Mouse (Mus musculus) inflammation-experienced regulatory T-cells, adult 6 months (primary cell): ENCODE results near the gene Rflna. TPM values are rescaled to one million over a fixed set of nuclear protein-coding genes. Genes with fewer than 3 reads are reported as not detected.

ENCODE experiments used
- ATAC-seq: one replicate; pipeline ENCODE4 v1.8.0; 2017
- polyA plus RNA-seq, 3 experiments: library from polyadenylated mRNA; unstranded; fragments of 100-300 nt; shearing (Covaris generic); gene quantifications; one replicate each; pipeline ENCODE4 v1.2.1; 2017

Gene Rflna
- polyA plus RNA-seq, 3 experiments from 2014 or later: 0.36 to 0.87 TPM; not detected in 1

DNA sequence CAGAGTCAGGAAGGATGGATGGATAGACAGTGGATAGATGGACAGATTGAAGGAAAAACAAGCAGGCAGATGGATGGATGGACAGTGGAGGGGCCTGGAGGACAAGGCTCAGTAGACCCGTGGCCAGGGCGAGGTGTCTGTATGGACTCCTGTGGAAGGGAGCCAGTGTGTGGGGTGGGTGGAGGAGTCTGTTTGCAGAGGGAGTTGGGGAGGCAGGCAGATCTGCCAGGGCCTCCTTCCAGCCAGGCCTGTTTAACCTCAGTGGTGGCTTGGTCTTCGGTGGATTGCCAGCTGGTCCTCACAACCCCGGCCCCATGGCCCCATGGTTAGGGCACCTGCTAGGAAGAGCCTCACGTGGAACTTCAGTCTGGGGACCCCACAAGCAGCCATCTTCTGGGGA lies 3.9 kb downstream of the Rflna start:
- ATAC-seq: no peak

DNA sequence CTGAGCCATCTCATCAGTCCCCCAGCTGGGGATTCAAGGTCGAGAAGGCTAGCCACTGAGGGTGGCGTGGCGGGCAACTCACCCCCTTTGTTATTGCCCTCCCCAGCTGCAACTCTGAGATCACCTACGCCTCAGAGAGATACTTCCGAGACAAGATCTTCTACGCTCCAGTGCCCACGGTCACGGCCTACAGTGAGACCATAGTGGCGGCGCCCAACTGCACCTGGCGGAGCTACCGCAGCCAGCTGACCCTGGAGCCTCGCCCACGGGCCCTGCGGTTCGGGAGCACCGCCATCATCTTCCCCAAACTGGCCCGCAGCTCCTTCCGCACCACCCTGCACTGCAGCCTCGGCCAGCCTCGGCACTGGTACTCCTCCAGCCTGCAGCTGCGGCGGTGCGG lies 8.1 kb downstream of the Rflna start:
- ATAC-seq: no peak

DNA sequence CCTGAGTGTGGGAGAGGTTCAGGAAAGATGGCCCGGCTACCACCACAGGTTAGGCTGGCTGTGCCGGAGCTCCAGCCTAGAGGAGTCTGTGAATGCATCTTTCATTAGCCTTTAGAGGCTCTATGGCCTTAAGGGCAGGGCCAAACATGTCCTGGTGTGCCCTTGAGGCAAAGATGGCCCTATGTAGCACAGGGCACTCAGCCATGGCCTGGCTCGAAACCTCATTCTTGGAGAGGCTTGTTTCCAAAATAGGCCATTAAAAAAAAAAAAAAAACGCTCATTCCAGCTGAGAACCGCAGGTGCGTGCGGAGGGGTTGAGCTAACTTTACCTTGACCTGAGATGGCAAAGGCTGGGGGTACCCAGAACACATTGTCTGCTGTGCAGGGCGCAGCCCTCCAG lies 8.6 kb downstream of the Rflna start:
- no peak for ATAC-seq

GRCm38 (mm10) chr5:125014497-125014896 lies 11.5 kb downstream of the Rflna start:
- peak; percentile 50 for ATAC-seq

GRCm38 (mm10) chr5:125015066-125015465 lies 12.0 kb downstream of the Rflna start:
- ATAC-seq: no peak

- no peak for ATAC-seq
Observed at GRCm38 (mm10) chr5:125015576-125015975, 12.6 kb downstream of the Rflna start.

DNA sequence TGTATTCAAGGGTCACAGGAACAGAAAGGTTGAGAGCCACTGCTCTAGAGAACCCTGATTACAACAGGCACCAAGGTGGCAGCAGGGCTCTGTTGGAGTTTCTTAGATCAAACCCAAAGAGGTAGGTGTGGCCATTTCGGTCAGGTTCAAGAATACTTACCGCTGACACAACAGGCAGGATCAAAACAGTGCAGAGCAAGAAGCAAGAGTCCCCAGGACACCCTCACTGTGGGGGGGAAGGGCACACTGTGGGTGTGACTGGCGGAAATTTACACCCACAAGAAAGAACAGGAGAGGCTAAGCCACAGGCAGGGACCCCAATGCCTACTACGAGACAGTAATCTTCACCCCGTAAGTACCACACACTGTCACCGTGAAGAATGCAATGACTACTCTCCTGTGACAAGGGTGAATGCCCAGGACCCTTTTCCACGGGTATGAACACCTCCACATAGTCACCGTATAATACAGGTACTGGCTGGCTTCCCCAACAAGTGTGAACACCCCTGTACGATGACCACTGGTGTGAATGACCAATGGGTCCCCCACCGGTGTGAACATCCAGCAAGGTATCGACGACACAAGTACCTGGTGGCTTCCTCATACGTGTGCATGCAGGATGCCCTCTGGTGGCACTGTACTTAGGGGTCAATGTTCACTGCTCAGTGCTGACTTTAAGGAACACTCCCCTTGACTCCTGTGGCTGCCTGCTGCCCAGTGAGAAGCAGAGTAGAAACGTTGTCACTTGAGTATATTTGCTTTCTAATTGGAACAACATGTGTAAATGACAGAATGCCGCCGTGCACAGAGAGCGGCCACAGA lies 13.6 kb downstream of the Rflna start:
- no peak for ATAC-seq

DNA sequence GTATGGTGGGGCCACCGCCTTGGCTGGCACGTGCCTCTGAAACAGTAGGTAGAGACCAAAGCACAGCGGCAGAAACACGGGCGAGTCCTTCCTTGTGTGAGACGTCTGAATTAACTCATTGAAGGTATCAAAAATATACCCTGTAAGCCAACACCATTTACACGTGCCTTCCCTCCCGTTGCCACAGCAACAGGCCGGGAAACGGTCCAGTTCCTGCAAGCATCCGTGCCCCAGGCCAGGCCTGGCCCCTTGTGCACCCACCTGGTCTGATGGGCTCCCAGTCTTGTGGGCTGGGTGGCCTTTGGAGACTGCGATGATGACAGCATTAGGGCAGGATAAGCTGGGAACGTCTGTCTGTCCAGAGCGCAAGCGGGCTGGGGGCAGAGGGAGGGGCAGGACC lies 14.3 kb downstream of the Rflna start:
- no peak for ATAC-seq

GRCm38 (mm10) chr5:125019099-125019498 lies 16.1 kb downstream of the Rflna start:
- ATAC-seq: no peak

- no peak for ATAC-seq
Observed at GRCm38 (mm10) chr5:125021298-125021697, 18.3 kb downstream of the Rflna start.

- ATAC-seq: no peak
Observed at GRCm38 (mm10) chr5:125024002-125024401, 21.0 kb downstream of the Rflna start.

DNA sequence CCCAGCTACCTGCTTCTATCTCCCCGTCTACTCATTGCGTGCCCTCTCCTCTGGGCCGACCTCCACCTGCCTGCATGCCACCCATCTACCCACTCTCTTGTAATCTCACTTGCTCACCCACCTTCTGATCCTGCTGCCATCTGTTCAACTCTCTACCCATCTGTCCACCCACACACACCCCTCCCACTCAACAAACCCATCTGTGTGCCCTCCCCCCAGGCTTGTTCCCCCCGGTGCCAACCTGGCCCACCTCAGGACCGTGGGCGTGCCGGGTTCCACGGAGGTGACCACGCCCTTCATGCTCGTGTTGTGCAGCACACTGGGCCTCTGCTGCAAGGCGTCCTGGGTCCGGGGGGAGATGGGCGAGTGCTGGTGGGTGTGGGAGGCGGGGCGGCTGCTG lies 25.4 kb downstream of the Rflna start:
- no peak for ATAC-seq

- no peak for ATAC-seq
Observed at GRCm38 (mm10) chr5:125028911-125029310, 25.9 kb downstream of the Rflna start.

- no peak for ATAC-seq
Observed at GRCm38 (mm10) chr5:125036483-125036882, 33.5 kb downstream of the Rflna start.

DNA sequence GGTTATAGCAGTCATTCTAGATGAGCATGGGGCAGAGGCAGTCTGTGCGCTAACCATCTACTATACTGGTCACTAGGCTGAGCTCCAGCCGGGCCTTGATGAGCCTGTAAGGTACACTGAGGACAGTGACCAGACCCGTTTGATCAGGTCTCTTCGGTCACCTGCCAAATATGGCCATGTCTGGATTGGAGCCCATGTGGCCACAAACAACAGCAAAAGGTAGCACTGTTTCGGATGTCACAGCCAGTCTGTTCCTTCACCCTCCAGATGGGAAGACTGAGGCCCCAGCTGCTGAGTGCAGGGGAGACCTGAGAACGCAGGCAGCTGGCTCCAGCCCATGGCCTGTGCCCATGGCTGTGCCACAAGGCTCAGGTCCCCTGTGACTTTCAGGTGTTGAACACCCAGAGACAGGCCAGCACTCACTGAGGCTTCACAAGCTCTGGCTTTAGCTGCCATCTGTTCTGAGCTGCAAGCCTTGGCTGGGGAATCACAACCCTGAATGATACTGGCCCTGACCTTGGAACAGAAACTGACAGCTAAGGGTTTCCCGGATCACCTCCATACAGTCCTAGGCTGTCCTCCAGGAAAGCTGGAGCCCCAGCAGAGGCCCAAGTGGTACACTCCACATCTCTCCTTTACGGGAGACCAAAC lies 36.5 kb downstream of the Rflna start:
- ATAC-seq: no peak

DNA sequence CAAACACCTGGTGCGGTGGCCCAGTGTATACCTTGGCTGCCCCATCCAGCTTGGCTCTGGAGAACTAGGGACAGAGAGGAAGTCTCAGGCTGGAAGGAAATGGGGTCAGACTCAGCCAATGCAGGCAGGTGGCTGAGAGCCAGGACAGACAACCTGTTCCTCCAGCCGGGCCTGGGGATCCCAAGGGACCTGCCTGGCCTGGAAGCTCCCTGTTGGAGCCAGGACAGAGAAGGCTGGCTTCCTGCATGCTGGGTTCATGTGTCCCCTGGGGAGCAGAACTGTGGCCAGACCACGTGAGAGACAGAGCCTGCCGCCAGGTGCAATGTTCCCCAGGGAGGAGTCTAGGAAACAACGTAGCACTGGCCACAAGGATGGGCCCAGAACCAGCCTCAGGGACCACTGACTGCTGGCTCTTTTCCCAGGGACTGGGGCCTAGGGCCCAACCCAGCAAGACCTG lies 37.1 kb downstream of the Rflna start:
- no peak for ATAC-seq

GRCm38 (mm10) chr5:125041578-125041977 lies 38.6 kb downstream of the Rflna start:
- ATAC-seq: no peak

GRCm38 (mm10) chr5:125043448-125043847 lies 40.4 kb downstream of the Rflna start:
- no peak for ATAC-seq

- ATAC-seq: no peak
Observed at GRCm38 (mm10) chr5:125045202-125045601, 42.2 kb downstream of the Rflna start.

DNA sequence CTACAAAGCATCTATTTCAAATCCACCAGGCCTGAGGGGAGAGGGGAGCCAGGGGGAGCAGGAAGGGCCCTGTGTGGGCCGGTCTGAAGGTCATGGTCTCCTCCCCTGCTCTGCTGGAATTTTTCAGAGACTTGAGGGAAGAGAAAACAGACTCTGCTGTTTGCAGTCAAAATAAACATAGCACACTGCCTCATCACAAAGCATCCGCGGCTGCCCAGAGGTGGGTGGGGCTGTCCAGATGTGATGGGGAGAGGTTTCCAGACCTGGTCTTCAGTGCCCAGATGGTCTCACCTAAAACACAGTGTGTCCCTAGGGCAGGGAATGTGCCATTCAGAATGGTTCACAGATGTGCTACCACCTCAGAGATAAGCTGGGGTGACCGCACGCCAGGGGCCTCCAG lies 43.4 kb downstream of the Rflna start:
- no peak for ATAC-seq

DNA sequence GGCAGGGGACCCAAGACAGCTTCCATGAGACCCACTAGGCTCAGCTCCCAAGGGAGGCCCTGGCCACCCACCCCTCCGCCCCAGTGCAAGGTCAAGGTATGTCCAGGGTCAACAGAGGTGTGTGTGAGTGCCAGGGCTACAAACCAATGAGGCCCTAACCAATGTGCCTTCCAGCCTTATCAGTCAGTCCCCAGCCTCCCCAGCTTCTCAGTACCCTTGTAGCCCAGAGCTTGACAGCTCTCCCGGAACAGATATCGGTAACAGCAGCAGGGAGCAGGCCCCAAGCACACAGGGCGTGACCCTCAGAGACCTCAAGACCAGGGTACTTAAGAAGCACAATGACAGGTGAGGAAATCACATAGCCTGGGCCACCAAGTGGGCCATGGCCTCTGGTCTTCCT lies 46.5 kb downstream of the Rflna start:
- ATAC-seq: no peak

DNA sequence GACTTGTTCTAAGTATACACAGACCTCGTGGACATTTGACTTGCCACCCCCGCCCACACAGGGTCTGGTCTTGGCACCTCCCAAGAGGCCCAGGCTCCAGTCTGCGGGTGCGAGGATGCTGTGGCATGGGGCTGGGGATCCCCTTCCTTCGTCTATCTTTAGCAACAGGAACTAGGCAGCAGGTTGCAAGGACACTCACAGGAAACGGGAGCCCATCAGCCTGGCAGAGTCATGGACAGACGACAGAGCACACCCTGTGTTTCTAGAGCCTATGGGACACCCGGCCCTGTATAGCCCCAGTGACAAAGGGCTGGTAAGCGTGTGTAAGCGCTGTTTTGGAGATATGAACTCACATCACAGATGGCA lies 49.2 kb downstream of the Rflna start:
- ATAC-seq: peak; percentile 28

GRCm38 (mm10) chr5:125052603-125053488 lies 49.8 kb downstream of the Rflna start:
- no peak for ATAC-seq
